Mouse (Mus musculus): Measurements from ENCODE around the gene Sema4a.

Sema4a gene

DNA sequence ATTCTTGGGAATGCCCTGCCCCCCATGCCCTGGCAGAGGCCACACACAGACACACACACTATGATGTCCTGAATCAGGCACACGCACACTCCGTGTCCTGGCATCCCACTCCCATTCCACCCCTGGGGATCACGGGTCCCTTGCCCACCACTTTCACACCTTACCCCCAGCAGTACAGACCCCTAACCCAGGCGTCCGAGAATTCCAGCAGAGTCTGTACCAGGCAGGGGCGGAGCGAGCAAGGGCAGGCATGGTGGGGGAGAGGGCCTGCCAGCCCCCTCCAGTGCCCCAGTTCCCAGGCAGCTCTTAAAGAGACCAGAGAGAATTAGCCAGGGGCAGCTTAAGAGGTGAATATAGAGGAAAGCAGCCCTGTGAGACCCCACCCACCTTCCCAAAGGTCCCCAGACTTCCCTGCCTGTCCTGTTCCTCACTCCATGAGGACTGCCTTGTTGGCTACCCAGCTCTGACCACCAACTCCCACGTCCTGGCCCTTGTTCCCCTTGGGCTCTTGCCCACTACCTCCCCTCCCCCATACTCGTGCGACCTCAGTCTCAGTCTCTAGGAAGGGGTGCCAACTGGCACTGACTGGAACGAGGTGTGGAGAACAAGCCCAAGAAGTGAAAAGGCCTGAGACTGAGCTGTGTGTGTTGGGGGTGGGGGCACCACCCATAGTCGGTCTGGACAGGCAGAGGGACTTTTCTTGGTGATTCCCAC, at the start of gene Sema4a:
Sema4a (minus strand) TSS at position 200 of the 714 bp plus-strand sequence.
- no peak for DNase-seq (ENCODE audit: low spot score in 2 of 2)

DNA sequence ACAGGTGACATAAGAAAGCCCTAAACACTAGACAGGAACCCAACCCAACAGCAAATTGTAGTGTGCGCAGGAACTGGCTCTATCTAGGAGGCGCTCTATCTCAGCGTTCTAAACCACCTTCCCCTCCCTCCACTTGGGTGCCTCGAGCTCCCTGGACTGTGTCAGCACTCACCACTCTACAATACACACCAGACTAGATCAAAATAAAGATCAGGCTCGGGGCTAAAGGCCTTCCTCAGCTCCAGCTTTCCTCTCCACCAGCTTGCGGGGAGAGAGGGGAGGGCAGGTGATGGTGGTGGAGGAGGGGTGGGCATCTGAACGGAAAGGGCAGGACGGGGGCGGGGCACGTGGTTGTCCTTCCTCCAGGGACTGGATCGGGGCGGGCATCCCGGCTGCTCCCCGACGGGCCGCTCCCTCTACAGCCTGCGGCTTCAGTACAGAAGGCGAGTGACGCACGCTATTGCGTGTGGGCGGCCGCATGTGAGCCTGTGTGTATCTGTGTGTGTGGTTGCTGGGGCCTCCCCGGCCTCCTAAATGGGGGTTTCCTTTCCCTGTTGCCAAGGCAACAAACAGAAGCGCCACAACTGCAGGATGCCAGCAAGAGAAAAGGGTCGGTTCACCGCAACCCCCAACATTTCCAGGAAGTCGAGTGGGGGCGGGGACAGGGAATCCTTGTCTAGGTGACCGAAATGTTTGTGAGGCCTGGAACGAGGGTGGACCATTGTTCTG, 48.9 kb upstream of the Sema4a start, which contains the start of gene Lmna:
Lmna (minus strand) TSS at position 265 of the 729 bp plus-strand sequence.
- DNase-seq (ENCODE audit: low spot score in 2 of 2): peak; percentile 80 to 94

DNA sequence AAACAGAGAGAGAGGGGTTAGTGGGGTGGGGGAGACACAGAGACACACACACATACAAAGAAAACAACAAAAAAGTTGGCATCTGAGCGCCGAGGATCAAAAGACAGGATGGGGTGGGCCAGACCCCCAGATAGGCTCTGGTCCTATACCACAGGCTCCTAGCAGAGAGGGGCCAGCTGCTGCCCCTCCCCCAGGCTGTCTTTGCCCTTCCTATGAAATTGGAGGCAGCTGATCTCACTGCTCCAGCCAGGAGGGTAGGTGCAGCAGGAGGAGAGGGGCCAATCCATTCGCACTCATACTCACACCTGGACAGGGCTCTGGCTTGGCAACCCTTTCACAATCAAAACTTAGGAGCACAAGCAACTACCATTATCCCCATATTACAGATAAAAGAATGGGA, 48.3 kb upstream of the Sema4a start:
- no peak for DNase-seq (ENCODE audit: low spot score in 2 of 2)

DNA sequence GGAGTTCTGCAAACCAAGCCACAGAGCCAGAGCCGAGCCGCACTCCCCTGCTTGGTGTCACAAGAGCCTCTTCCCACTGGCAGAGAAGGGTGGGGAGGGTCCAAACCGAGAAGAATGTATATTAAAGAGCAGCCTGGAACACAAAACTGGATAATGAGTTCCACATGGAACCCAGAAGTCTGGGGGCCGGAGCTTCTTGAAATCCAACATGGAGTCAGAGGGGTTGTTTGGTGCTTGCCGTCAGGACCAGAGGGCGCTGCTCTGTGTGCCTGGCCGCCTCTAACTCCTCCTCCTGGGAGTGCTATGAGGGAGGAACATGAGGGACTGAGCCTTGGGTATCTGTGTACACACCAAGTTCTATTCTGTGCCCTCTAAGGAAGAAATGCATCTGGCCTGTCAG, 44.8 kb upstream of the Sema4a start:
- no peak for DNase-seq (ENCODE audit: low spot score in 2 of 2)

DNA sequence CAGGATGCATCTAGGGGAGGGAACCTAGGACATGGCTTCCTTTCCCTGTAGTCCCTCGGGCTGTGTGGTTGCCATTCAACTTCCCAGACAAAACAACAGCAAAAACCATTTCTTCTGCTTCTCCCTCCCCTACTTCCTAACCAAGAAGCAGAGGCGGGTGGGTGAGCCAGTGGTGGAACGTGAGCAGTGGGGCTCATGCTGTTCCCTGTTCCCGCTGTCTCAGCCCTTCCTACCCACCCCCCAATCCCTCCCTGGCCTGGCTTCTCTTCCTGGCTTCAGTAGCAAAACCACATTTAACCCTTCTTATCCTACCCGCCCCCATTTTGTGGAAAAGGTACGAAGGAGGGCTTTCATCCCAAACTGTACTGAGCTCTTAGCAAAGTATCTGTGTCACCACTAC, 44.1 kb upstream of the Sema4a start:
- DNase-seq (ENCODE audit: low spot score in 2 of 2): no peak

DNA sequence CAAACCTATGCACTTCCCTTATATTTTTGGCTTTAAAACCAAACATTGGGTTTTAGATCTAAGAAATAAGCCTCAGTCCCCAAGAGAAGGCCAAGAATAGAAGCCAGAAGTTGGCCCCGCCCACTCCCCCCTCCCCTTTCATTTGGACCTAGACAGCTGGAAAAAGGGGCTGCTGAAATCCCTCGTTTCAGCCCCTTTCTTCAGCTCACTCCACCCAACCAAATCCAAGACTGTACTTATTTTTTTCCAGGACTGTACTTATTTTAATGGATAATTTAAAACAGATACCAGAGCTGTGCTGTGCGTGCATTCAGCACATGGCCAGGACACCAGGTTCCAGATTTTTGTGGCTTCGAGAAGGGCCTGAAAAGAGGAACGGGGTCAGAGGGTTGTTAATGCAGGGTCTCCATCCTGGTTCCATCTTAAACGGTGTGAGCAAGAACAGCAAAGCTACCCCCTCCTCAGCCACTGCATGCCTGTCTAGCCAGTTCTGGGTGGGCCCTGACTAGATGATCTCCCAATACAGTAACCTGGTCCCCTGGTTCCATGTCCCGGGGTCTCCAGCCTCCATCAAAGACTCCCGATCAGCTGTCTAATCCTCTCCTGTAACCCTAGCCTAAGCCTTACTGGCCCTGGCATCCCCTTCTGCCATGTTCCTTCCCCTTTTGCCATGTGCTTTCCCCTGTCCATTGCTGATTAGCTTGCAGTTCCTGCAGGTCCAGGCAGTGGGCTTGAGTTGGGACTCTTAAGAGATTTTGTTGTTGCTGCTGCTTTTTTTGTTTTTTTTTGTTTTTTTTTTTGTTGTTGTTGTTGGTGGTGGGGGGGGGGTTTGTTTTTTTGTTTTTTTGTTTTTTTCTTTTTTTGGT, 43.1 kb upstream of the Sema4a start:
- no peak for DNase-seq (ENCODE audit: low spot score in 2 of 2)

DNA sequence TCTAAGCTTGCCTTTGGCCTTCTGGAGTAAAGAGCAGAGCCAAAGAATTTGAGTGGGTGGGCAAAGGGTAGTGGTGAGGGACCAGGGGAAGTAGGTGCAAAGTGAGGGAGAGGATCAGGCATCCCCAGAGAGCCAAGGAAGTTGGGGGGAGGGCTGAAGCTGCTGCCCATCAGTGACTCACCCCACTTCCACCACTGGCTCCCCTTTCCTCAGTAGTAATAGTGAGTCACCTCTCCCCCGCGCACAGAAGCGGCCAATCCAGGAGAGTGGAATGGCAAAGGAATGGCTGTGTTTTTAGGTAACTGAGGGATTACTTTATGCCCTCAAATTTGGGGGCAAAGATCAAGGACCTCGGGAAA, 42.5 kb upstream of the Sema4a start:
- peak in 1 of 2 experiments; percentile 78 for DNase-seq (ENCODE audit: low spot score in 2 of 2)

DNA sequence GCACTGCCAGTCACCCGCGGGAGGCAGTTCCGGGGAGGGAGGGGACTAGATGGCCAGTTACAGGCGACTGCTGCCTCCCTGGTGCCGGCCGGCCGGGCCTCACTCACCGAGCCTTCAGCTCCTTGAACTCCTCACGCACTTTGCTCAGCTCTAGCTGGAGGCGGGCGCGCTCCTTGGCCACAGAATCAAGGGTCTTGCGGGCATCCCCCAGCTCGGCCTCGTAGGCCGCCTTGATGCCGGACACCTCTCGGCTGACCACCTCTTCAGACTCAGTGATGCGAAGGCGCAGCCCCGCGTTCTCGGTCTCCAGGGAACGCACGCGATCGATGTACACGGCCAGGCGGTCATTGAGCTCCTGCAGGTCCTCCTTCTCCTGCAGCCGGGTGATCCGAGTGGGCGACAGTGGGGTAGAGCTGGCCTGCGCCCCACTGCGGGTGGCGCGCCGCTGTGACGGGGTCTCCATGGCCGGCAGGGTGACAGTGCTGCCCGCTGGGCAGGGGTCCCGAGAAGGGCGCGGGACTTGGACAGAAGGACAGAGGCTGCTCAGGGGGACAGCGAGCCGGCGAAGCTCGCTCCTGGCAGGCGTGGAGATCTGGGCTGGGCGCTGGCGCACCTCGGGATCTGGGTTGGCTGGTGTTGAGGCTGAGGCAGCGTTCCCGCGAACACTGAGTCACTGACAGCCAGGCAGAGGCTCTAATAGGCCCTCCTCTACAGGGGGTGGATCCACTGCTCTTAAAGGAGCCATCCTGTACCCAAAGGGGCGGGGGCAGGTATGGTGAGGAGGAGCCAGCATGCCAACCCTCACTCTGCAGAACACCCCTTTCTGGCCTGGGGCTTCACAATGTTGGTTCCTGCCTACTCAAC, 41.9 kb upstream of the Sema4a start:
- DNase-seq (ENCODE audit: low spot score in 2 of 2): peak; percentile 78 to 91

DNA sequence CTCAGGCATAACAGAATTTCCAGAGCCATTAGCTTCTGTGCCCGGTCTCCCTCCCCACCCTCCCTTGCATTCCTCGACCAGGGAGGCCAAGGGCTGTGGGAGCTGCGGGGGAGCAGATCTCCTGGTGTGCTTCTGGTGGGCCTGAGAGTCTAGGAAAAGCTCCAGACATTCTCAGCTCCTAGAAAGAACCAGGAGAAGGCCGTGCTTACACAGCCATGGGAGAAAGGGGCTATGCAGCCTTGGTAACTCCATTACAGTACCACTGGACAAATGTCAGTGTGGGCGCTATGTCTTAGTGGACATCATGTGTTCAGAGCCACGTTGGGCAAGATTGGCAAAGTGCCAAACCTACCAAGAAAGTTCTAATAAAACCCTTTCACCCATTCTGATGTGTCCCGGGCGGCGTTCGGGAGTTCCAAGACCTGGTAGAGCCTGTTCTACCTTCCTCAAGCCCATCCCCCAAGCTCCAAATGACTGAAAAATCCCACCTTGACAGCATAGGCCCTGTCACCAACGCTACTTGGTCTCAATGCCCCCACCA, 41.1 kb upstream of the Sema4a start:
- no peak for DNase-seq (ENCODE audit: low spot score in 2 of 2)

DNA sequence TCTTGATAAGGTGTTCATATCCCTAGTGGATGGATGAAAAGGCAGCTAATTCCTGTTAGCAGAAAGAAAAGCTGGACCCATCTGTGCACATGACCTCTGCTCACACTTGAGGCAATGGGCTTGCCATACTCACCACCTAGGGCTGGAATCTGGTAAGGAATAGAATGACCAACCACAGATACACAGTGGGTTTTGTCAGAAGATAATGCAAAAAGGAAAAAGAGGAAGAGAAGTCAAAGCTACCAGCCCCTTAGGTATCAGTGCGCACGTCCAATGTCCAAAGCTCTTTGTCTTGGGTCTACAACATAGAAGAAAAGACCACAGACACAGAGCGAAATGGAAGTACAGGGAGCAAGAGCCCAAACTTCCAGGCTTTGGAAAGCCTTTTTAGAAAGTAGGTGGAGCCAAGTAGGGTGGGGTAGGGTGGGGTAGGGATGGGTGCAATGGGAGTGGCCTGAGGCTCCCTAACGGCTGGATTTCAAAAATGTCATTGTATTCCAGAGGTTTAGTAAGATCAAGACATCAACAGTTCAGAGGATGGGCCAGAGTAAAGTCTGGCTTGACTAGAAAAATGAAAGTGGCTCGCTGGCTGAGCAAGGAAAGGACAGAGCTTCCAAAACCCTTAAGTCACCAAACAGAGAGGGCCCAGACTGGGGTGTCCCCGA, 40.5 kb upstream of the Sema4a start:
- DNase-seq (ENCODE audit: low spot score in 2 of 2): no peak

DNA sequence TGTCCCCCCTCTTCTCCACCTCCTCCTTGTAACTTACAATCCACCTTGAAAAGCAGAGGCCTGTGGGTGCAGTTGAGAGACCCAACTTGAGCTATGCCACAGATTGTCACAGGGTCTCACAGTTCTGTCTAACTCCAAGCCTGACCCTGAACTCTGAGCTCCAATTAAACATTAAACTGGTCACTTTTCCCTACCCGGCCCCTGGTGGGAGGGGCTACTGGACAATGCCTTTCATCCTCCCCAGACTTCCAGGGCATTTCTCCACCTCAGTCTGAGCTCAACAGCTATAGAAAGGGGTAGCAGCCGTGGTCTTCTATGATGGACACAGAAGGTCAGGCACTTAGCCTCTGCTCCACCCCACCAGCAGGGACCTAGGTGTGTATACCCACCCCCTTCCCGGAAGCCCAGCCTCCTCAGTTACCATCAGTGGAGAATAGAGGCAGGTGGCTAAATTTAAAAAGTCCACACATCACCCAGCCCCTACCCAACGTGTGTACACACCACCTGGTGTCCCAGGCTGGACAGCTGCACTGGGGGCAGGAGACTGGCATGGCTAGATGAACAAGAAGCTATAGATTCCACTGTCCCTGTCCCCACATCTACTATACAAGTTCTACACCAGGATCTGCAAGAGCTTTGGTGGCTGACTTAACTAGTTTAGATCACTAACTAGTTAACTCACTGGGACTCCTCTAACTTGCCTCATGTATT, 39.8 kb upstream of the Sema4a start:
- DNase-seq (ENCODE audit: low spot score in 2 of 2): no peak

DNA sequence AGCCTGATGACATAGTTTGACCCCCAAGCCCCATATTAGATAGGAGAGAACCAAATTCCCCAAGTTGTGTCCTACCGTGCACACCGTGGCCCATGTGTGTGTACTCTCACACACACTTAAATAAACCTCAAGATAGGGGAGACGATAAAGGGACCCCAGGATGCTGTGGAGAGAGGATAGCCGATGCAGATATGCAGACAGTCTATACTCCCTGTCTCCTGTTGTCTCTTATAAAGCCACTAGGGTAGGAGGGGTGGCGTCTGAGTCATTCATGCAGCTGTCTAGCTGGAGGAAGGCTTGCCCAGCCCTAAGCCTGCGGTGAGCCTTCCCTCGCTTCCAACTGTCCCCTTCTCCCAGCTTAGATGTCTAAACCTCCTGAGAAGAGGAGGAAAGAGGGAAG, 39.1 kb upstream of the Sema4a start:
- no peak for DNase-seq (ENCODE audit: low spot score in 2 of 2)

DNA sequence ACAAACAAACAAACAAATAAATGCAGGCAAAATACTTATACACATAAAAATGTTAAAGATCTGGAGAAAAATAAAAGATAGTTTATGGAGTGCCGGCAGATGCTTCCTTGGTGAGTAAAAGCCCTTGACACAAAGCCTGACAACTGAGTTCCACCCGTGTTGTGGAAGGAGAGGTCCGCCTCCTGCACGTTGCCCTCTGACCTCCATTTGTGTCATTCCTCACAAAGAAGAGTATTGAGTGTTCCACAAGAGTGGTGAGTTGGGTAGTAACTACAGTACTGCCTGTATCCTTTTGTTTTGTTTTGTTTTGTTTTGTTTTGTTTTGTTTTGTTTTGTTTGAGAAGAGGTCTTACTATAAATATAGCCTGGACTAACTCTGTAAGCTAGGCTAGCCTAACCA, 38.6 kb upstream of the Sema4a start:
- DNase-seq (ENCODE audit: low spot score in 2 of 2): no peak

DNA sequence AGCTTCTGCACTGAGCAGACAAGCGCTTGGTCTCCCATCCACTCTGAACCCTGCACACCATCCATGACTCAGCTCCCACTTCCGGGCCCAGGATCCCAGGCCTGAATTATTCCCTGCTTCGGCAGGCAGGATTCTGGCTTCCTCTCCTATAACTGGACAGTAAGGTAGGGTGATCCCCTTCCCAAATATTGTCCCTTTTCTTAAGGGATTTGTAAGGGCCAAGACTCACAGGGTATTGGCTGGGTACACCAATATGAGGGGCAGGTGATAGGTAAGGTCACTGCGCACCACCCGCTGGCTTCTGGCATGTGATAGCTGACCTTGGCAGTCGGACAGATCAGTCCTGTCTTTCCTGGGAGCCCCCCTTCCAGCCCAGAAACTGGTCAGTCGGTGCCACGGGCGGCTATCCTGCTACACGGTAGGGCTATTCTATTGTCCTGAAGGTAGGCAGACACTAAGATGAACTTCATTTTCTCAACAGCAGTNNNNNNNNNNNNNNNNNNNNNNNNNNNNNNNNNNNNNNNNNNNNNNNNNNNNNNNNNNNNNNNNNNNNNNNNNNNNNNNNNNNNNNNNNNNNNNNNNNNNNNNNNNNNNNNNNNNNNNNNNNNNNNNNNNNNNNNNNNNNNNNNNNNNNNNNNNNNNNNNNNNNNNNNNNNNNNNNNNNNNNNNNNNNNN, 34.9 kb upstream of the Sema4a start:
- no peak for DNase-seq (ENCODE audit: low spot score in 2 of 2)

DNA sequence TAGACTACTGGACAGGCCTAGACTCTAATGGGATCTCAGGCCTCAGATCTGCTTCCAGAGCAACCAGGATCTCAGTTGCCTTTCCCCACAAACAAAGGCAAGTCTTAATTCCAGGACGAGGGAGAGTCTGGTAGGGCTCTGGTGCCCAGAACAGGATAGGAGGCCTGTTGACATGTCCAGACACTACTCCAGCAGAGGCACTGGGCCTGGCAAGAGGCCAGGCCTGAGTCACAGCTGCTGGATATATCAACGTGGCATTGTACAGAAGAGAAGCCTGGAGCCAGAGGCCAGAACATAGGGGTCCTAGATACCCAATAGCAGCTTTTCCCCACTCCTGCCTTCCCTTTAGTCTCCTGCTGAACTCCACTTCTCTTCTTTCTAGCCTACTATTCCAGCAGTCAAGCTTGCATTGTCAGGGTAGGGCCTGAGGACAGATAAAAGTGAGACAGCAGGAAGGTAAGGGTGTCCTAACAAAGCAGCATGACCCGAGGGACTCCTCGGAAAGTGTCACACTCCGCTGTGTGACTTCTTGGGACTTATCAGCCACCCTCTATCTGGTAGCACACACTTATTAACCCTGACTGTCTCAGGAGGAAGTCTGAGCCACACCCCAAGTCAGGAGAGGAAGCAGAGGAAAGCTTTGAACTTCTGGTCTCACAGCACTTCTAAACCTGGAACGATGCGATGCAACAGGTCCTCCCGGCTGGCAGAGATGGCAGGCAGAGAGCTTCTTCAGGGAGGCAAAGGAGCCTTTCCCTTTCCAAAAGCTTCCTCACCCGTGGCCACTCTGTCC, 34.0 kb upstream of the Sema4a start:
- DNase-seq (ENCODE audit: low spot score in 2 of 2): peak in 1 of 2 experiments; percentile 77

DNA sequence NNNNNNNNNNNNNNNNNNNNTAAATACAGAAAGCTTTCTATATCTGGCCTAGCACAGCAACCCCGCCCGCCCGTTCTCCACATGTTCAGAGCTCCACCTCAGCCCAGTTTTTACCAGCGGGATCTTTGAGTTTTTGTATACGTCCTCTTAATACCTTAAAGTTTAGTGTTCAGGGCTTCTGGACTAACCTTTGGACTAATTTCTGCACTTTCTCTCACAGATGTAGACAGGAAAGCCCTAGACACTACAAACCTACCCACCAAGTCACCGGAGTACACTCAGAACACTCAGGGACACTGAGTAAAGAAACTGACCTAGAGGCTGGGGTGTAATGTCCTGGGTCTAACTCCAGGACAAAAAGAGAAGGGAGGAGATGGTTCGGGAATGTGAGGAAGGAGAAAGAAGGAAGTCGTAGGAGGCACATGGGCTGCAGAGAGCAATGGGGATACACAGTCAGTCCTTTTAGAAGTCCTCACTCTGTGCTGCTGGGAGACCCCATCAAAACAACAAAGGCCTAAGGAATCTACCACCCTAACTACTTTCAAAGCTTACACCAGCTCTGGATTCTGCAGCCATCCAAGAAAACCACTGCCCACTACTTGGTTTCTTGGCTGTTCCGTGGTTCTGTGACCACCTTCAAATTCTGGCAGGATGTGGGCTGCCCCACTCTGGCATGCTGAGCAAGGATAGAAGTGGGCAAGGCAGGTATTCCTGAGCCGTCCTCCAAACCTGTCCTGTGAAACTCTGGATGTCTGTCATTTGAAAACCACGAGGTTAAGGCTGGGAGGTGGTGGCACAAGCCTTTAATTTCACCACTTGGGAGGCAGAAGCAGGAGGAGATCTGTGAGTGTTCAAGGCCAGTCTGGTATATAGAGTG, 33.0 kb upstream of the Sema4a start:
- no peak for DNase-seq (ENCODE audit: low spot score in 2 of 2)

DNA sequence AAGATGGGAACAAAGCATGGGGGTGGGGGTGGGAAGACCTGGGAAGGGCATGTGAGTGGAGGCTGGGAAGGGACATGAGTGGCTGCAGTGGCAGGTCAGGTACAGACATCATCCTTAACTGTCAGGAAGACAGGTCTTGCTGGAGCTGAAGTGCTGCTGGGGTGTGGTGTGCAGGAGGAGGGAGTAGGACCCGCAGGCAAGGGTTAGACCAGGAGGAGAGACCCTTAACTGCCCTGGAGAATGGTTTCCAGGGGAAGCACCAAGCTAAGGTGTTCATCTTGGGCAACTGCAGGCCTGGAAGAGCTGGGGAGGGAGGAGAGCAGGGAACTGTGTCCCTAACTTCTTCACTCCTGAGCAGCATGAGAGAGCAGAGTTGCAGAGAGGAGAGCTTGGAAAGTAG, 26.4 kb upstream of the Sema4a start:
- no peak for DNase-seq (ENCODE audit: low spot score in 2 of 2)

DNA sequence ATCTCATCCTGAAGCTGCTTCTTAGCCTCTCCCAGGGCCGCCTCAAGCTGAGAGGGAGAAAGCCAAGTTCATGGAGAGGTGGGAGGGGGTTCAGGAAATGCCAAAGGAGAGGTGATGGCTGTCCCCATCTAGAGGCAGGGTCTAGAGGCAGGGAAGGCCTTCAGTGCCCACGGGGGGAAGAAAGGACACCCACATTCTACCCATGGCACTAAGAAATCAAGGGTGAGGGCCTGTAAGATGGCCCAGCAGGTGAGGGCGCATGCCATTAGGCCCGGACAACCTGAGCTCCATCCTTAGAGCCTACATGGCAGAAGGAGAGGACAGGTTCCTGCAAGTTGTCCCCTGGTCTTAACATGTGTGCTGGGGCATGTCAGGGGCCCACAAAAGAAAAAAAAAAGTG, 25.9 kb upstream of the Sema4a start:
- no peak for DNase-seq (ENCODE audit: low spot score in 2 of 2)
